Mouse (Mus musculus): Measurements from ENCODE around the gene Cd9.

The Cd9 gene

GRCm38 (mm10) chr6:125494092-125494871 is at the start of gene Cd9:
Gene Cd9, minus strand, starts transcription at chr6:125494791.
- under 1% methylated on average over 61 of the region's 61 CpGs for WGBS

- WGBS, result 96% methylated on average over 6 of the region's 6 CpGs
Observed at GRCm38 (mm10) chr6:125541296-125541695, 46.7 kb upstream of the Cd9 start.

DNA sequence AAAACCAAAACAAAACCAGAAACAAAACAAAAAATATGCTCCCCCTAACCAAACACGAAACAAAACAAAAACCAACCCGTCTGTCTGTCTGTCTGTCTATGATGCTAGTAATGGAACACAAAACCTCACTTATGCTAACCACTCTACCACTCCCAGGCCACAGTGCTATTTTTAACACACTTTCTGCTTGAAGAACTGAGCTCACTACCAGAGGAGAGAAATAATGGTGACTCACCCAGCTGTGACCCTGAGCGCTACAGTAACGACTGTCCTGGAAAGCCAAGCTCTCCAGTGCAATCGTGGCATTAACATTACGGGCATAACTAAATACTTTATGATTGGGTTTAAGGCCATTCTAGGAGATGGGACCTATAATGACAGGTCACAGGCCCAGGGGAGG is 46.2 kb upstream of the Cd9 start:
- 95% methylated on average over 6 of the region's 6 CpGs for WGBS

GRCm38 (mm10) chr6:125540199-125540598 is 45.6 kb upstream of the Cd9 start:
- 81% methylated on average over 10 of the region's 10 CpGs for WGBS

- WGBS, result 62% methylated on average over 8 of the region's 8 CpGs
Observed at GRCm38 (mm10) chr6:125539423-125539822, 44.8 kb upstream of the Cd9 start.

- WGBS, result 90% methylated on average over 5 of the region's 5 CpGs
Observed at GRCm38 (mm10) chr6:125538469-125538868, 43.9 kb upstream of the Cd9 start.

- WGBS, result 81% methylated on average over 5 of the region's 5 CpGs
Observed at GRCm38 (mm10) chr6:125534990-125535389, 40.4 kb upstream of the Cd9 start.

GRCm38 (mm10) chr6:125533104-125533650 is 38.6 kb upstream of the Cd9 start:
- 96% methylated on average over 11 of the region's 11 CpGs for WGBS

- WGBS, result 88% methylated on average over 5 of the region's 5 CpGs
Observed at GRCm38 (mm10) chr6:125529479-125529878, 34.9 kb upstream of the Cd9 start.

GRCm38 (mm10) chr6:125528614-125529200 is 34.1 kb upstream of the Cd9 start:
- WGBS, result 84% methylated on average over 9 of the region's 9 CpGs

GRCm38 (mm10) chr6:125526066-125526465 is 31.5 kb upstream of the Cd9 start:
- WGBS, result 74% methylated on average over 3 of the region's 3 CpGs

GRCm38 (mm10) chr6:125524027-125524426 is 29.4 kb upstream of the Cd9 start:
- WGBS, result 79% methylated on average over 6 of the region's 6 CpGs

- 74% methylated on average over 5 of the region's 5 CpGs for WGBS
Observed at GRCm38 (mm10) chr6:125521558-125522193, 27.1 kb upstream of the Cd9 start.

DNA sequence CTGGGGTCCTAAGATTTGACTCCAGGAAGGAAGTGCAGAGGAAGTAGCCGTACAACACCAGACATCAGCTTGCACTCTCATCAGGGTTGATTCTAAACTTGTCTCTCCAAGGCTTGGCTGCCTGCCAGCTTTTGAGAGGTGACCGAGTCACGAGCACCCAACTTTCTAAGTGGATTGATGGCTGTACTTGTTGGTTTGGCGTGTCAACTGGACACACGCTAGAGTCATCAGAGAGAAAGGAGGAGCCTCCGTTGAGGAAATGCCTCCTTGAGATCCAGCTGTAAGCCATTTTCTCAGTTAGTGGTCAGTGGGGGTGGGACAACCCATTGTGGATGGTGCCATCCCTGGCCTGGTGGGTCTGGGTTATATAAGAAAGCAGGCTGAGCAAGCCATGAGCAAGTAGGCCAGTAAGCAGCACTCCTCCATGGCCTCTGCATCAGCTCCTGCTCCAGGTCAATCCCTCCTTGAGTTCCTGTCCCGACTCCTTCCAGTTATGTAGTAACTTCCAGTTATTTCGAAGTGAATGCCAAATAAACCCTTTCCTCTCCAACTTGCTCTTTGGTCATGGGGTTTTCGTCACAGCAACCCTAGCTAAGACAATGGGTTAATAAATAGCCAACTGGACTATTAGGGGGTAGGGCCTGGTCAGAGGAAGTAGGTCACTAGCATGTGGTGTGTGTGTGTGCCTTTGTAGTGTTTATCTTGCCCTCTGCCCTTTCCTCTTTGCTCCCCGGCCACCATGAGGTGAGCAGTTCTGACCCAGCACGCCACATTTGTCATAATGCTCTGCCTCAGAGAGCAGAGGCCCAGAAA is 21.1 kb upstream of the Cd9 start:
- WGBS, result 76% methylated on average over 11 of the region's 11 CpGs

DNA sequence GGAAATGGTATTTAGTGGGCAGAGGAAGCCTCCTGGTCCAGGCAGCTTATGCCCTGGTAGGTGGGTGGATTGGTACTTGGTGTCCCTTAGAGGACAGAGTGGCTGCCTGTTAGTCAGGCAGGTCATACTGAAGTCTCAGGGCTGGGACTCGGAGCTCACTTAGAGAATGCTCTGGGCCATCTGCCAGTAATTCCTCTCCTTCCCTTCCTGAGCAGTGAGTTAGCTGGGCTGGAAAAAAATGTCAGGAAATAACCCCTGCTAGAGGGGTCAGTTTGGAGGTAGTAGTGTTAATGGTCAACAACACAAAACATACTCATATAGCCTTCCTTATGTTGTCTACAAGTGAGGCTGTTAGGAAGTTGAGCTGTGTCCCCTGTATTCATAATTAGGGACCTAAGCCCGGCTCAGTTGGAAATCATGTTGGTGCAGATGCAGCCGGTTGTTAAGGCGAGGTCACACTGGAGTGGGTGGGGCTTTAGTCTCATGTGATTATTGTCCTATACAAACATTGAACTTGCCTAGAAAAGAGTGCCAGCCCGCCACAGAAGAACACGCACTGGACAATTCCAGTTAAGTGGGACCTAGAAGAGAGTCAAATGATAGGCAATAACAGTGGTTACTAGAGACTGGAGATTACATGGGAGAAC is 18.5 kb upstream of the Cd9 start:
- WGBS, result 74% methylated on average over 6 of the region's 6 CpGs

DNA sequence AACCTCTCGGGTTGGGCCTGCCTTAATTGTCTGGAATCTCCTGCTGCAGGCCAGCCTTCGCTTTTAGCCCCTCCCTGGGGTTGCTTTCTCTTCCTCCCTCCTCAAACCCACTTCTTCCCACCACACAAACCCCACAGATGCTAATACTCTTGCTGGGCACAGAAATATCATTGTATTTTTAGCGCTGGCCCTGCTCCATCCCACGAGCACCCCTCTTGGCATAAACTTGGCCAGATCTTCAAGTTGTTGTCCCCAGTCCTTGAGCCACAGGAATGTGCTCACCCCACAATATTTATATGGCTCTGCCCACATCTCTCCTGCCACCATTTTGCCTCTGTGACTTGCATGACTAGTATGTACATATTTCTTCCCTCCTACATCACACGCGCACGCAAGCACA is 16.6 kb upstream of the Cd9 start:
- 85% methylated on average over 7 of the region's 7 CpGs for WGBS

GRCm38 (mm10) chr6:125509783-125510182 is 15.2 kb upstream of the Cd9 start:
- WGBS, result 89% methylated on average over 3 of the region's 3 CpGs

DNA sequence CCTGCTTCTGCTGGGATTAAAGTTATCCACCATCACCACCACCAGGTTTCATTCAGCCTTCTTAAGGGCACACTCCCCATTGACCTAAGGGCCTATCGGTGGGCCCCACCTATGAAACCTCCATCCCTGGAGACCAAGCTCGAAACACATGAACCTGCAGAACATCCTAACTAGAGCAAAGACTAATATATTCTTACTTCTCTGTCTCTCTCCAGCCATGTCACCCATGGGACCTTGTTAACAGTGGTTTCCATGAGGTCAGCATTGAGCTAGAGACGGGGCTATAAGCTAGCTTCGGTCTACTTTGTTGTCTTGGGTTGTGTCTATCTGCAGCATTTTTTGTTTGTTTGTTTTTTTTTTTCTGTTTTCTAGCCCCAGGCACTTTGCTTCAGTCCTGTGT is 11.8 kb upstream of the Cd9 start:
- WGBS, result 96% methylated on average over 4 of the region's 4 CpGs

GRCm38 (mm10) chr6:125504622-125505355 is 10.2 kb upstream of the Cd9 start:
- WGBS, result 70% methylated on average over 3 of the region's 3 CpGs

DNA sequence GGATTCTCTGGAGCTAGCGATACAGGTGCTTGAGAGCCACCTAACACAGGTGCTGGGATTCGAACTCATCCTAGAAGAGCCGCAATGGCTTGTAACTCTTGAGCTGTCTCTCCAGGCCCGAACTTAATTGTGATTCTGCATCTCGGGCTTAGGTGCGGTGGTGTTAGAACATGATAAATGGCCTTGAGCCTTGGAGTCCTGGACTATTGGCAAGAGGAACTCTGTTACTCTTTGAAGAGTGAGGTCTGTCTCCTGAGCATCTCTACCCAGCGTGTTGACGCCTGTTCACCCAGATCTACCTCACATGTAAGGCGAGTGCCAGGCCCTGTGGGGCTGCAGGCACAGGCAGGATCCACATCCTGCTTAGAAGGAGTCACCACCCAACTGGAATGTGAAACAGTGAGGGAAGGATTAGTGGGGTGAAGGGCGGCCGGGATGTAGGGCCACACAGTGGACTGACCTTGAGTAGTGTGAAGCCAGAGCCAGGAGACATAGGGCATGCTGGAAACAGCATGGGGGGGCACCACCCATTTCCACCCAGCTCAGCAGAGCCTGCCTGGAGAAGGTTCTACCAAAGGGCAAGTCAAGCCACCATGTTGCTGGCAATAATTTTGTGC is 8.7 kb upstream of the Cd9 start:
- 95% methylated on average over 11 of the region's 11 CpGs for WGBS

Data from cerebral cortex, adult 2 months (tissue).